Mouse (Mus musculus): ENCODE measurements around the gene Mccc1. TPM values are rescaled to one million over a fixed set of nuclear protein-coding genes. Genes with fewer than 3 reads are reported as not detected.
A peak's percentile ranks its signal among the peaks of the same experiment; 100 is the strongest.

The Mccc1 gene
- polyA plus RNA-seq, 1 experiment: 39.3 TPM

GRCm38 (mm10) chr3:36011239-36011638 is 10.8 kb upstream of the Mccc1 start:
- no peaks in the 10 kb centered on the region for H3K27me3 ChIP-seq (ENCODE audit: control insufficient read depth, insufficient read depth, low read length)
- no peak for DNase-seq
- WGBS: 56% methylated on average over 3 of the region's 3 CpGs
- TF ChIP-seq CTCF (IDR thresholded peaks at IDR 0.05; ENCODE audit: borderline replicate concordance, insufficient read depth, low read depth, low read length) (no peak), POLR2A (IDR thresholded peaks at IDR 0.05; ENCODE audit: borderline replicate concordance, insufficient read depth, low read length) (no peak)
- no peak overlapping the region for H3K27ac ChIP-seq (ENCODE audit: insufficient read depth, low read length)
- H3K4me3 ChIP-seq (replicated peaks; ENCODE audit: insufficient read depth, low read depth, low read length): no peak overlapping the region
- no peaks in the 10 kb centered on the region for H3K4me1 ChIP-seq (ENCODE audit: control insufficient read depth, insufficient read depth, low read length)

DNA sequence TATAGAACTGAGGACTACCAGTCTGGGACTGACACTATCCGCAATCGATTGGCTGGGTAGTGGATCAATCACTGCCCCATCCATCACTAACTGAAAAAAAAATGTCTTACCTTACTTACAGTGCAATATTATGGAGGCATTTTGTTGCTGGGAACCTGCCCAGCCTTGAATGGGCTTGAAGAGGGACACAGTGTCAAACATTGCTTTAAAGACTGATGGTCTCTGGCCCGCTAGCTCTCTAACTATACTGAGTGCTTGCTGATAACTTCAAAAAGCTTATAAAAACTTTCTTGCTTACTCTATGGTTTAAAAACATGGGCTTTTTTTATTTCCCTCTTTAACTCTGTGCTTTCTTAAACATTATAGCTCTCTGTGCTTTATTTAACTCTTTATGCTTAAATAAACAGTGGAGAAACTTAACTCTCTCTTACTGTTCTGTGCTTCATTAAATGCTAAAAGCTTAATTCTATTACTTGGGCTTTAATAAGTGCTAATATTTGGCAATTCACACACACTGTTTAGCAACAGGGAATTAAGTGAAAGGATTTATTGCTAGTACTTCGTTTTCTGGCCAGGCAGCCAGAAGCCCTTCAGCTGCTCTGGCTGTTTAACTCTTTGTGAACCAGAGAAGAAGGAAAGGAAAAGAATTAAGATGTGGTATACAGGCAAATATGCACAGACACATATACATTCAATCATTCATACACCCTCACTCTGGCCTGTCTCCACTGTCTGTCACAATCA is 8.1 kb upstream of the Mccc1 start:
- TF ChIP-seq POLR2A (IDR thresholded peaks at IDR 0.05; ENCODE audit: borderline replicate concordance, insufficient read depth, low read length): no peak
- no peak for TF ChIP-seq CTCF (IDR thresholded peaks at IDR 0.05; ENCODE audit: borderline replicate concordance, insufficient read depth, low read depth, low read length)
- Histone ChIP-seq H3K4me3 (replicated peaks; ENCODE audit: insufficient read depth, low read depth, low read length) (no peak overlapping the region), H3K27ac (ENCODE audit: insufficient read depth, low read length) (no peak overlapping the region), H3K4me1 (ENCODE audit: control insufficient read depth, insufficient read depth, low read length) (no peaks in the 10 kb centered on the region), H3K27me3 (ENCODE audit: control insufficient read depth, insufficient read depth, low read length) (no peaks in the 10 kb centered on the region)
- WGBS: 71% methylated on average over 4 of the region's 4 CpGs
- DNase-seq: no peak

DNA sequence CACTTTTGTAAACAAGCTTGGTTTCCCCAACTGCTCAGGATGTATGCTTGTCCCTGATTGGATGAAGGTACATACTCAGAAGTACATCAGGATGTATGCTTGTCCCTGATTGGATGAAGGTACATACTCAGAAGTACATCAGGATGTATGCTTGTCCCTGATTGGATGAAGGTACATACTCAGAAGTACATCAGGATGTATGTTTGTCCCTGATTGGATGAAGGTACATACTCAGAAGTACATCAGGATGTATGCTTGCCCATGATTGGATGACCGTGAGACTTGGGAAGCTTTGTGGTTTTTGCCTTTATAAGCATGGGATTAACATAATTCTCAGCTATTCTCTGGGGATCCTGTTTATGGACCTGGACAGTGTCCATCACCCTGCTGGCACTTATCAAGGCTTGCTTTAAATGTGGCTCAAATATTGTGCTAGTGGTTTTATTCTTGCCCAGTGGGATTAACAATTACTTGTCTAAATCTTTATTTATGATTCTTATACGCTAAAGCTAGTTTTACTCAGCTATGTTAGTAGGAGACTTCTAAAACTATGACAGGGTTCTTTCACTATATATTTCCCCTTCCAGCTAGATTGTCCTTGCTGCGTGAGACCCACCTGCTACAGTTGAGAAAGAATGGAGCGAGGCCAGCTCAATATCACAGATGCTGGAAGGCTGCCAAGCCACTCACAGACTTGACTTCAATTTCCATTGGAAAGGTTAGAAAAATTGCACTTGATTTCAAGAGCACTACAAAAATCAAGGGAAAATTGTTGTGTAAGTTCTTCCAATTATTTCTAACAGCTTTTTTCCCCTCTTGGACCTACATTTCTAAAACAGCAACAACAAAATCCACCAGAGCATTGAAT is 3.8 kb upstream of the Mccc1 start:
- 19% methylated on average over 4 of the region's 4 CpGs for WGBS
- DNase-seq: peak; percentile 28 to 66
- TF ChIP-seq POLR2A (IDR thresholded peaks at IDR 0.05; ENCODE audit: borderline replicate concordance, insufficient read depth, low read length) (no peak), CTCF (IDR thresholded peaks at IDR 0.05; ENCODE audit: borderline replicate concordance, insufficient read depth, low read depth, low read length) (no peak)

GRCm38 (mm10) chr3:35994552-35995531 is 5.6 kb downstream of the Mccc1 start:
- TF ChIP-seq POLR2A (IDR thresholded peaks at IDR 0.05; ENCODE audit: borderline replicate concordance, insufficient read depth, low read length): no peak
- Histone ChIP-seq H3K27ac (ENCODE audit: insufficient read depth, low read length) (no peak overlapping the region), H3K4me1 (ENCODE audit: control insufficient read depth, insufficient read depth, low read length) (peaks cover 4% of the 10 kb centered on the region; the same call in 1 of the 2 replicates), H3K27me3 (ENCODE audit: control insufficient read depth, insufficient read depth, low read length) (no peaks in the 10 kb centered on the region), H3K4me3 (replicated peaks; ENCODE audit: insufficient read depth, low read depth, low read length) (no peak overlapping the region)
- WGBS: 72% methylated on average over 11 of the region's 11 CpGs
- DNase-seq: no peak

More for the DNA sequence above, 3.8 kb upstream of the Mccc1 start:
- Histone ChIP-seq H3K27me3 (ENCODE audit: control insufficient read depth, insufficient read depth, low read length) (no peaks in the 10 kb centered on the region), H3K4me1 (ENCODE audit: control insufficient read depth, insufficient read depth, low read length) (no peaks in the 10 kb centered on the region; the same call in 1 of the 2 replicates), H3K27ac (ENCODE audit: insufficient read depth, low read length) (no peak overlapping the region), H3K4me3 (replicated peaks; ENCODE audit: insufficient read depth, low read depth, low read length) (no peak overlapping the region)

DNA sequence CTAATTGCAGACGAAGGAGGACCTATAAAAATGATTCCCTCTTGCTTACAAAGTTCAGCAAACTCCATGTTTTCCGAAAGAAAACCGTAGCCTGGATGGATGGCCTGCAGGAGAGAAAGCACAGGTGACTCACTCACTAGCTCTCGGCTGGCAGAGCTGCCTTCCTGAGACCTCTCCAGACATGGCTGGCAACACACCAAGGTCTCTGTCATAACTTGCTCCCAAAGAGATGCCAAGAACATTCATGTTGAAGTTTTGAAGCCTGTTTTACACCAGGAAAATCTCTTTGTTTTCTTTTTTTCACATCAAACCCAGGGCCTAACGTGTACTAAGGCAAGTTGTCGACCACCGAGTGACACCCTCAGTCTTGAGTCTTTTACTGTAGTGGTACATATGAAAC is 9.8 kb downstream of the Mccc1 start:
- Histone ChIP-seq H3K4me3 (replicated peaks; ENCODE audit: insufficient read depth, low read depth, low read length) (no peak overlapping the region), H3K27ac (ENCODE audit: insufficient read depth, low read length) (no peak overlapping the region), H3K4me1 (ENCODE audit: control insufficient read depth, insufficient read depth, low read length) (no peaks in the 10 kb centered on the region), H3K27me3 (ENCODE audit: control insufficient read depth, insufficient read depth, low read length) (no peaks in the 10 kb centered on the region)
- TF ChIP-seq CTCF (IDR thresholded peaks at IDR 0.05; ENCODE audit: borderline replicate concordance, insufficient read depth, low read depth, low read length) (no peak), POLR2A (IDR thresholded peaks at IDR 0.05; ENCODE audit: borderline replicate concordance, insufficient read depth, low read length) (no peak)
- no peak for DNase-seq
- WGBS: 71% methylated on average over 7 of the region's 7 CpGs

DNA sequence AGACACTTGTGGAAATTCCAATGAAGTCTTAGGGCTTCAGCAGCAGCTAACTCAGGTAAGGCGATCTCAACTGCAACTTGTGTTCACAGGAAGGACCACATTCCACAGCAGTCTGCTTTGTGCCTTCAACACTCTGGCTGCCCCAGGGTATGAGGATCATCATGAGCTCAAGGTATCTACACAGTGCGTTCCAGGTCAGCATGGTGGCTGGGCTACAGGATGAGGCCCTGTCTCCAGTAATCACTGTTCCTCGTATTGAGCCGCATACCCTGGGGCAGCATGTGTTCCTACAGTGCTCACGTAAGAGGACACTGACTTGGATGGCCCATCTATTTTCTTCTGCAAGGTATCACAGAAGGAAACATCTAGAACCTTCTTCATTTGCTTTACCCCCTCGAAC is 12.4 kb downstream of the Mccc1 start:
- Histone ChIP-seq H3K27ac (ENCODE audit: insufficient read depth, low read length) (no peak overlapping the region), H3K4me1 (ENCODE audit: control insufficient read depth, insufficient read depth, low read length) (no peaks in the 10 kb centered on the region), H3K27me3 (ENCODE audit: control insufficient read depth, insufficient read depth, low read length) (no peaks in the 10 kb centered on the region), H3K4me3 (replicated peaks; ENCODE audit: insufficient read depth, low read depth, low read length) (no peak overlapping the region)
- WGBS: 96% methylated on average over 6 of the region's 6 CpGs
- TF ChIP-seq POLR2A (IDR thresholded peaks at IDR 0.05; ENCODE audit: borderline replicate concordance, insufficient read depth, low read length) (no peak), CTCF (IDR thresholded peaks at IDR 0.05; ENCODE audit: borderline replicate concordance, insufficient read depth, low read depth, low read length) (no peak)
- DNase-seq: no peak

DNA sequence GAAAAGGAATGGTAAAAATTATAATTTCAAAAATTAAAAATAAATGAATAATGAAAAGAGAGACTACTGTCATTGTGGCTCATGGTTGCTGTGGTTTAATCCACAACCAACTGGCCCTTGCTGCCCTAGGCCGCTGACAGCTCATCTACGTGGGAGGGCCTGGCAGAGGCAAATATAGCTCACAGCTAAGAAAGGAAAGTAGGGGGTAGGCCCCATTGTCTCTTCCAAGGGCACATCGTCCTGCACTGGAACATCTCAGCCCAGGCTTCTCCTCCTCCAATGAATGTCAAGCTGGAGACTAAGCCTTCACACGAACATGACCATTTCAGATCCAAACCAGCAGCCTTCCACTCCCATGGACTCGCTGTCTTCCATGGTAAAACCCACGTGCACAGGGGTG is 14.2 kb downstream of the Mccc1 start:
- 85% methylated on average over 6 of the region's 6 CpGs for WGBS
- DNase-seq: no peak
- no peaks in the 10 kb centered on the region for H3K27me3 ChIP-seq (ENCODE audit: control insufficient read depth, insufficient read depth, low read length)

More for the DNA sequence above, 14.2 kb downstream of the Mccc1 start:
- no peak for TF ChIP-seq CTCF (IDR thresholded peaks at IDR 0.05; ENCODE audit: borderline replicate concordance, insufficient read depth, low read depth, low read length)
- no peak for TF ChIP-seq POLR2A (IDR thresholded peaks at IDR 0.05; ENCODE audit: borderline replicate concordance, insufficient read depth, low read length)
- Histone ChIP-seq H3K4me3 (replicated peaks; ENCODE audit: insufficient read depth, low read depth, low read length) (no peak overlapping the region), H3K27ac (ENCODE audit: insufficient read depth, low read length) (no peak overlapping the region), H3K4me1 (ENCODE audit: control insufficient read depth, insufficient read depth, low read length) (no peaks in the 10 kb centered on the region)
